Mouse (Mus musculus) heart, postnatal 0 days (tissue): ENCODE measurements around the gene Dpp6. TPM values are rescaled to one million over a fixed set of nuclear protein-coding genes. Genes with fewer than 3 reads are reported as not detected.

ENCODE experiments used
- ATAC-seq: fragments of 200-750 bp; cut with Nextera tagmentation; 2 replicates; pipeline ENCODE4 v1.8.0; 2017; ENCODE audit warnings: low read depth, moderate number of reproducible peaks, moderate library complexity; ENCODE audit not compliant: insufficient read depth
- DNase-seq: peaks from one replicate; pipeline ENCODE4 v3.0.0-alpha.2; 2016; ENCODE audit warnings: low spot score
- H3K27ac ChIP-seq: fragments of 300-500 bp; sonication (generic); 2 replicates; pipeline ENCODE4 v1.5.1; 2014; ENCODE audit warnings: low read depth, mild to moderate bottlenecking
- H3K27me3 ChIP-seq: fragments of 300-500 bp; sonication (generic); 2 replicates; pipeline ENCODE4 v1.6.1; 2014; ENCODE audit warnings: low read length, mixed read lengths; ENCODE audit not compliant: control insufficient read depth, insufficient read depth
- H3K36me3 ChIP-seq: fragments of 300-500 bp; sonication (generic); replicated peaks from 2 replicates; pipeline ENCODE4 v1.6.1; 2014; ENCODE audit warnings: low read length, mixed read lengths; ENCODE audit not compliant: control insufficient read depth, insufficient read depth
- H3K4me1 ChIP-seq: fragments of 300-500 bp; sonication (generic); 2 replicates; pipeline ENCODE4 v1.6.1; 2014; ENCODE audit warnings: antibody characterized with exemption; ENCODE audit not compliant: control insufficient read depth, insufficient read depth
- H3K4me2 ChIP-seq: fragments of 300-500 bp; sonication (generic); 2 replicates; pipeline ENCODE4 v1.6.1; 2014; ENCODE audit warnings: low read depth, mild to moderate bottlenecking, low read length, moderate library complexity
- H3K4me3 ChIP-seq: fragments of 300-500 bp; sonication (generic); 2 replicates; pipeline ENCODE4 v1.5.1; 2014; ENCODE audit warnings: low read depth, low read length
- H3K9ac ChIP-seq: fragments of 300-500 bp; sonication (generic); replicated peaks from 2 replicates; pipeline ENCODE4 v1.6.1; 2014; ENCODE audit warnings: low read depth, low read length, mixed read lengths
- H3K9me3 ChIP-seq: fragments of 300-500 bp; sonication (generic); replicated peaks from 2 replicates; pipeline ENCODE4 v1.6.1; 2016; ENCODE audit warnings: low read length; ENCODE audit not compliant: control insufficient read depth
- CTCF ChIP-seq: IDR thresholded peaks from 2 replicates; pipeline ENCODE4 v1.5.1; 2016; ENCODE audit warnings: antibody characterized with exemption, control low read depth, low read depth
- EP300 ChIP-seq: IDR thresholded peaks from 2 replicates; pipeline ENCODE4 v1.6.1; 2016; ENCODE audit warnings: antibody characterized with exemption, low read depth
- WGBS: fragments of 180-500 bp; shearing (Covaris S2); extraction: QIAGEN DNeasy Blood & Tissue Kit; methylation state at CpG from one replicate; pipeline ENCODE4 v1.1.7; 2014; 5-methylcytosine and 5-hydroxymethylcytosine counted together
- polyA plus RNA-seq: library from polyadenylated mRNA; unstranded; fragments of >200 nt; fragmentation: Nextera tagmentation; extraction: Ambion mirVana; gene quantifications from 2 replicates; pipeline ENCODE4 v1.2.1, GENCODE M21; 2015
- total RNA-seq: library from RNA; depleted of rRNA; stranded (reverse); fragments of >200 nt; gene quantifications from 2 replicates; pipeline ENCODE4 v1.2.3, GENCODE M21; 2014; ENCODE audit warnings: low replicate concordance

The Dpp6 gene
- total and polyA plus RNA-seq, 2 experiments from 2014 or later: 0.05 TPM; not detected in 1

DNA sequence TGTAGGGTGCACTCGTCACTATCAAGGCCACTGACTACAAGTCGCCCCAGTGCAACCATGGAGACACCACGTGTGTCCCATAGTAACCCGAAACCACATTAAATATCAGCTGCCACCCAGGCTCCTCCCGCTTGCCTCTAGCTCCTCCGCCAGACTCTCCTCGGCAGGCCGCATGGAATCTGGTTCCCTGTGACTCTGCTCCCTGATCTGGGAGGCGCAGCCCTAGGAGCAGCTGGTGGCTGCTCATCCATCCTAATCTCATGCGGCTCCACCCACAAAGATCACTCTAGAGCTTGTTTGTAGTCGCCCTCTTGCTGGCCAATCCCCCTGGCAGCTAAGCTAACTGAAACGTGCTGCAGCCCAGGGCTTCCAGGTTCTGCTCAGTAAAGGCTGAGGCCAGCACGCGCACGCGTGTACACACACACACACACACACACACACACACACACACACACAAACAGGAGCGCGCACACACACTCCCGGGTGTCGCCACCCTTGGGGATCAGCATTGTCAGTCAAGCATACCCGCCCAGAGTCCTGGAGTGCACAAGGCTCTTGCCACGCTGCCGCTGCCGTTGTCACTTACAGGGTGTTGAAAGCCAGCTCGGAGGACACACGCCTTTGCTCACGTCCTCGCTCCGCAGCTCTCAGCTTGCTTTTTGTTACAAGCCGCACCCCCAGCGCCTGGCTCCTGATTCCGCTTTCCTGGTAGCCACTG is 87.5 kb downstream of the Dpp6 start:
- WGBS: under 1% methylated on average over 31 of the region's 32 CpGs
- DNase-seq: peak; percentile 21
- TF ChIP-seq EP300: no peak
- TF ChIP-seq CTCF: no peak

DNA sequence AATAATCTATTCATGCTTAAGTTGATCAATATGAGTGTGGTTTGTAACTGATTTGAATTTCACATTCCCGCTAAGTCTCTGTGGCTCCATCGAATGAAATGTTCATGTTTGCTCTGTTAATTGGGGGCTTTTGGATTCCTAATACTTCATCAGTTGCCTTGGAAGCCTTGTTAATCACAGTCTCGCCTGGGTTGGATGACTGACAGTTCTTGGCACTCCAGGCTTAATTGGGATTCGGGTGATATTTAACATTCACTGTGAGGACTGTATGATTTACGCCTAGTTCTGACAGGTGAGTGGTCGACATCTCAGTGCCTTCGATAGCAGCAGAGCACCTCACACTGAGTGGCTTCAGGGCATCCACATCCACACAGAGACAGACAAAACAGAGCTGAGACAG is 90.1 kb downstream of the Dpp6 start:
- ATAC-seq (no peak), DNase-seq (no peak)
- no peaks in the 10 kb centered on the region for H3K36me3 ChIP-seq
- H3K4me2 ChIP-seq: no peak overlapping the region
- no peaks in the 10 kb centered on the region; the same call in 1 of the 2 replicates for H3K4me1 ChIP-seq
- 74% methylated on average over 7 of the region's 7 CpGs for WGBS
- TF ChIP-seq EP300: no peak
- TF ChIP-seq CTCF: no peak
- H3K9ac ChIP-seq: no peak overlapping the region
- H3K27ac ChIP-seq: no peak overlapping the region
- peaks cover 17% of the 10 kb centered on the region; the same call in 1 of the 2 replicates for H3K27me3 ChIP-seq
- H3K4me3 ChIP-seq: no peak overlapping the region
- no peaks in the 10 kb centered on the region for H3K9me3 ChIP-seq

More for the DNA sequence above, 87.5 kb downstream of the Dpp6 start:
- peak; percentile 62 for ATAC-seq
- Histone ChIP-seq H3K27me3 (peaks cover 17% of the 10 kb centered on the region; the same call in 1 of the 2 replicates), H3K9ac (no peak overlapping the region), H3K4me2 (peak overlapping the region; percentile 55), H3K36me3 (no peaks in the 10 kb centered on the region), H3K9me3 (no peaks in the 10 kb centered on the region), H3K4me3 (peak overlapping the region; percentile 28), H3K4me1 (no peaks in the 10 kb centered on the region; the same call in 1 of the 2 replicates), H3K27ac (no peak overlapping the region)

DNA sequence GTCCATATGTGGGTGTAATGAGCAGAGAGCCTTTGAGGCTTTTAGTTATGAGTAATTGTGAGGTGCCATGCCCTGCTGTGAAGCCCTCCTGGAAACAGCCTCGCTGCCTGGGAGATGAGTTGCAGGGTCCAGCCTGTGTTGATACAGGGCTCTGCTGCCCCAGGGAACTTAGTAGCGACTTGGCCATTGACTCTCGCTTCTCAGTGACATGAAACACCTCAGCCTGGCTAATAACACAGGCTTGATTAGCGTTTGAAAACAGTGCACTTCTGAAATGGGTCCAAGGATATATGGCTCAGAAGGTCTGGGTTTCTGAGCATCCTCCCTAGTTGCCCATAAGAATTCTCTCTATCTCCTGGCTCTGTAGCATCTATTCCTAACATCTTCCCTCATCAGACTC is 91.6 kb downstream of the Dpp6 start:
- 51% methylated on average over 4 of the region's 4 CpGs for WGBS
- ATAC-seq: no peak

DNA sequence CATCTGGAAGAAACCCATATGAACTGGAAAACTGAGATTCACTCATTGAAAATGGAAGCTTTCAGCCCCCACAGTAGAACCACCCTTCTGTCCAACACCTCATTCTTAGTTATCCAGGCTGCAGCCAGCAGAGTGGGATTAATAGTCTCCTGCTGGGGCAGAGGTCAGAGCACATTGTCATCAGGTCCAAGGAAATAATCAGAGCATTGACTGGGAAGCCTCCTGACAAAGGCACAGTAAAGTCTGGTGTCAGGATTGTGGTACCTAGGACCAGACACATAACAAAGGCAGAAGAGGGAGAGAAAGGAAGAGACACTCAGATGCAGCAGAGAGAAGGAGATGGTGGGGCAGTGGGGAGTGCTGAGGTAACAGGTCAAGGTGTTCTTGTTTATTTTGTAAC is 93.3 kb downstream of the Dpp6 start:
- Histone ChIP-seq H3K4me2 (no peak overlapping the region), H3K4me3 (no peak overlapping the region), H3K4me1 (no peaks in the 10 kb centered on the region), H3K36me3 (no peaks in the 10 kb centered on the region), H3K27me3 (0 out of 2 replicates have a peak, but pooled peaks cover 4% of the 10 kb centered on the region), H3K9ac (no peak overlapping the region), H3K27ac (no peak overlapping the region), H3K9me3 (no peaks in the 10 kb centered on the region)
- DNase-seq (no peak), ATAC-seq (no peak)
- TF ChIP-seq EP300 (no peak), CTCF (no peak)

More for the DNA sequence above, 91.6 kb downstream of the Dpp6 start:
- Histone ChIP-seq H3K27ac (no peak overlapping the region), H3K36me3 (no peaks in the 10 kb centered on the region), H3K4me3 (no peak overlapping the region), H3K9ac (no peak overlapping the region), H3K9me3 (no peaks in the 10 kb centered on the region), H3K27me3 (peaks cover 8% of the 10 kb centered on the region; the same call in 1 of the 2 replicates), H3K4me2 (no peak overlapping the region), H3K4me1 (no peaks in the 10 kb centered on the region; the same call in 1 of the 2 replicates)
- DNase-seq: no peak
- no peak for TF ChIP-seq EP300
- no peak for TF ChIP-seq CTCF

DNA sequence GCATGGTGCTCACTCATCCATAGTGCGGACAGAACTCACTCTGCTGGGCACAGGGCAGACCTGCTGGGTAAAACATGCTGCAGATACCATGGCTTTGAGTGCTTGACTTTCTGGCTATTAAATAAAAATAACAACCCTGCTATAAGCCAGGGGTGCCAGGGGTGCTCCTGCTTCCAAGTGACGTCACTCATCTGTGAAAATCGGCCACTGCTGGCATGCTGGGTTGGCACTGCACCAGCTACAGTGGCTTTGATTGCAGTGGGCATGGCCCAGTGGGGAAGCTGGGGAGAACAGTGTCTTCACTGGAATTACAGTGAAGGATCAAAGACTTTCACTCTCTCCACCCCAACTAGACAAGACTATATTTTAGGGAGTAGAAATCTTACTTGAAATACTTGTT is 95.0 kb downstream of the Dpp6 start:
- TF ChIP-seq CTCF (no peak), EP300 (no peak)
- Histone ChIP-seq H3K4me3 (no peak overlapping the region), H3K4me2 (no peak overlapping the region), H3K27me3 (no peaks in the 10 kb centered on the region), H3K4me1 (no peaks in the 10 kb centered on the region), H3K9ac (no peak overlapping the region), H3K27ac (no peak overlapping the region), H3K36me3 (no peaks in the 10 kb centered on the region), H3K9me3 (no peaks in the 10 kb centered on the region)
- no peak for DNase-seq
- WGBS: 56% methylated on average over 3 of the region's 3 CpGs
- no peak for ATAC-seq

DNA sequence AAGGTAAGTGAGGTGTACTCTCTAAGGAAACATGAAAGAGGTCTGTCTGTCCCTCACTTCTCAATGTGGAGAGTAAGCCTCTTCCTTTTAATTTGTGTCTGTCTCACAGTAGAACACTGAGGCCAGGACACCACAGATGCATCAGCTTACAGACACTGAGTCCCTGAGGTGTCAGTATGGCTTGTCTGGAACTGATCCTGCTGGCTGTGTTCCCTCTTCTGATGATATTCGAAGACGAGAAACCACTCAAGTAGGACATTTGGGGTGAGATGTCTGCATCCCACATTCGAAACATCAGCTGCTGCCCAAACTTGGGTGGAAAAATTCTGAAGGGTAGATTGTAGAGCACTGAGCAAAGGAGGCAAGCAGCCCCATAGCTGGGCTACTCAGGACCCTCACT is 101.8 kb downstream of the Dpp6 start:
- no peak overlapping the region for H3K9ac ChIP-seq
- H3K27ac ChIP-seq: no peak overlapping the region
- H3K36me3 ChIP-seq: no peaks in the 10 kb centered on the region
- H3K4me2 ChIP-seq: no peak overlapping the region
- 72% methylated on average over 3 of the region's 3 CpGs for WGBS
- ATAC-seq (no peak), DNase-seq (no peak)
- TF ChIP-seq EP300 (no peak), CTCF (no peak)
- H3K4me1 ChIP-seq: no peaks in the 10 kb centered on the region
- no peak overlapping the region for H3K4me3 ChIP-seq
- no peaks in the 10 kb centered on the region for H3K9me3 ChIP-seq
- H3K27me3 ChIP-seq: no peaks in the 10 kb centered on the region
